Comparison of ENCODE assay signal across 16 mouse cellular contexts in the genomic region with DNA sequence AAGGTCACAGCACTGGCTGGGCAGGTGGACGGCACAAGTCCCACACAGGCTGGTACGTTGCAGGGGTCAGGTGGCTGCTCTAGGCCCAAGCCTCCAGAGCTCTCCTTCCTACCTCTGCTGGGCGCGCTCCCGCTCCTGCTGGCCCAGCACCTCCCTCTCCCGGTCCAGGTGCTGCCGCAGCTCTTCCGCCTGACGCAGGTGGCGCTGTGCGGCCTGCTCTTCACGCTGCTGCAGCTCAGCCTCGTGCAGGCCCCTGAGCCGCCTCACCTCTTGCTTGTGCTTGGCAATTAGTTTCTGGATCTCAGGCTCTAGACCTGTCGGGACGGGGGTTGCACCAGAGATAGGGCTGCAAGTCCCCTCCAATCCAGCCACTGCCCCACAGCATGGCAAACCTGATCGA. TPM values are rescaled to one million over a fixed set of nuclear protein-coding genes. Genes with fewer than 3 reads are reported as not detected.
DNase-seq lines count a peak whose midpoint lies in the region; ATAC-seq and TF ChIP-seq lines count a peak whose summit lies in the region.
"Had no signal": no experiment of that assay in that cellular context is flagged by ENCODE, and none has a peak within 500 bp of the region (broad histone marks: within the 10 kb centered on the region; RNA-seq: fewer than 3 reads in every experiment).

No protein-coding gene starts in this region.

- intact Hi-C loops in left cerebral cortex, adult 2 months (cut with DNase I) = no loop called here
- intact Hi-C loops in left cerebral cortex, postnatal 4 days (cut with DNase I) = no loop called here

- TF ChIP-seq POLR2A in embryonic fibroblast, embryonic 13.5 days (IDR thresholded peaks at IDR 0.05; ENCODE audit: low read depth, low read length) = no peak

- H3K27ac ChIP-seq in left cerebral cortex, adult 2 months = no peak overlapping the region
- H3K27ac ChIP-seq in embryonic fibroblast, embryonic 13.5 days (ENCODE audit: insufficient read depth, low read length) = no peak overlapping the region
- H3K27ac ChIP-seq: heart, embryonic 15.5 days had no signal

- peak; percentile 24 to 58 for DNase-seq in cerebellum, postnatal 25 days
- DNase-seq in cerebellum, adult 11 months = no peak
- DNase-seq in left cerebral cortex, adult 2 months (ENCODE audit: extremely low spot score in 1 of 2, low spot score in 2 of 2) = no peak
- no peak for DNase-seq in left cerebral cortex, postnatal 4 days
- DNase-seq in ES-CJ7 (ENCODE audit: low read depth, low spot score) = peak; percentile 74
- no peak for DNase-seq in right cerebral cortex, postnatal 36 days (ENCODE audit: low spot score in 2 of 2)
- DNase-seq: gastrocnemius, postnatal 25 days; kidney, postnatal 14 days; lung, postnatal 14 days; right cerebral cortex, postnatal 4 days; thymus, postnatal 25 days had no signal

- ATAC-seq in megakaryocyte progenitor cell, adult 5-6 weeks (replicated peaks; ENCODE audit: poor library complexity) = no peak
- ATAC-seq: forebrain, embryonic 14.5 days had no signal

- no peaks in the 10 kb centered on the region for H3K4me1 ChIP-seq in embryonic fibroblast, embryonic 13.5 days (ENCODE audit: control insufficient read depth, insufficient read depth, low read length)

- TF ChIP-seq CTCF in left cerebral cortex, adult 2 months (IDR thresholded peaks at IDR 0.05) = peak; percentile 14
- peak; percentile 24; the same call in 1 of the 2 replicates for TF ChIP-seq CTCF in embryonic fibroblast, embryonic 13.5 days (IDR thresholded peaks at IDR 0.05; ENCODE audit: borderline replicate concordance, insufficient read depth, low read length)

- no peak overlapping the region for H3K4me3 ChIP-seq in left cerebral cortex, adult 2 months
- H3K4me3 ChIP-seq in embryonic fibroblast, embryonic 13.5 days (ENCODE audit: insufficient read depth, low read length) = no peak overlapping the region
- H3K4me3 ChIP-seq: heart, embryonic 15.5 days had no signal

RNA-seq across cellular contexts. Expression of a gene that starts 18.8 kb away (rescaled TPM):
- total RNA-seq in left cerebral cortex, adult 2 months (2021) = 10 to 100 TPM; 33.8 to 37.1 TPM
- total RNA-seq in left cerebral cortex, postnatal 4 days (2021) = 10 to 100 TPM; 49.8 to 53.8 TPM
- 7.4 and 10.1 TPM in 2 replicates for polyA plus RNA-seq in embryonic fibroblast, embryonic 13.5 days (2011; ENCODE audit: insufficient read length, low read depth, missing spikeins)
- 5.1 and 5.2 TPM in 2 replicates for total RNA-seq in megakaryocyte progenitor cell, adult 5-6 weeks (2015)
- 12.3 and 19.3 TPM in 2 replicates for total RNA-seq in megakaryocyte progenitor cell, adult 5-6 weeks (2017)

RNA-seq across cellular contexts. Expression of a gene that starts 20.9 kb away (rescaled TPM):
- 100 to 1,000 TPM; 193 to 203 TPM for total RNA-seq in left cerebral cortex, adult 2 months (2021)
- 100 to 1,000 TPM; 111 to 114 TPM for total RNA-seq in left cerebral cortex, postnatal 4 days (2021)
- 0.19 TPM in 1 of 2 replicates, not detected in the other for polyA plus RNA-seq in embryonic fibroblast, embryonic 13.5 days (2011; ENCODE audit: insufficient read length, low read depth, missing spikeins)
- 4.7 and 6.3 TPM in 2 replicates for total RNA-seq in megakaryocyte progenitor cell, adult 5-6 weeks (2015)
- 5.6 and 6.3 TPM in 2 replicates for total RNA-seq in megakaryocyte progenitor cell, adult 5-6 weeks (2017)
- polyA plus RNA-seq: C2C12 had no signal

RNA-seq across cellular contexts. Expression of a gene that starts 30.7 kb away (rescaled TPM):
- 10 to 100 TPM; 15.9 to 16.9 TPM for total RNA-seq in left cerebral cortex, adult 2 months (2021)
- total RNA-seq in left cerebral cortex, postnatal 4 days (2021) = 10 to 100 TPM; 18.9 to 19.5 TPM
- 12.2 and 13.1 TPM in 2 replicates for polyA plus RNA-seq in embryonic fibroblast, embryonic 13.5 days (2011; ENCODE audit: insufficient read length, low read depth, missing spikeins)
- total RNA-seq in megakaryocyte progenitor cell, adult 5-6 weeks (2015) = 8.3 and 10.3 TPM in 2 replicates
- 8.3 and 8.8 TPM in 2 replicates for total RNA-seq in megakaryocyte progenitor cell, adult 5-6 weeks (2017)

RNA-seq across cellular contexts. Expression of a gene that starts 30.9 kb away (rescaled TPM):
- 10 to 100 TPM; 33.7 to 38.6 TPM for total RNA-seq in left cerebral cortex, adult 2 months (2021)
- 10 to 100 TPM; 27.9 to 29.6 TPM for total RNA-seq in left cerebral cortex, postnatal 4 days (2021)
- 18.0 and 20.3 TPM in 2 replicates for polyA plus RNA-seq in embryonic fibroblast, embryonic 13.5 days (2011; ENCODE audit: insufficient read length, low read depth, missing spikeins)
- total RNA-seq in megakaryocyte progenitor cell, adult 5-6 weeks (2015) = 18.6 and 24.5 TPM in 2 replicates
- total RNA-seq in megakaryocyte progenitor cell, adult 5-6 weeks (2017) = 20.0 and 20.6 TPM in 2 replicates

Comparison
In these comparisons a context has a peak if more than half of its experiments do, and no peak if none do; other contexts are left out.
1. DNase-seq: peak in cerebellum, postnatal 25 days (2 of 2) and ES-CJ7 (single experiment); none in cerebellum, adult 11 months (single experiment), left cerebral cortex, adult 2 months (0 of 2), left cerebral cortex, postnatal 4 days (single experiment) and right cerebral cortex, postnatal 36 days (0 of 2).
2. RNA of a gene that starts 20.9 kb away (total RNA-seq): 193 to 203 TPM in left cerebral cortex, adult 2 months and 111 to 114 TPM in left cerebral cortex, postnatal 4 days; 4.7 to 6.3 TPM in megakaryocyte progenitor cell, adult 5-6 weeks; every median in the first group is over 10 times any median in the second.